Mouse (Mus musculus): ENCODE measurements around the gene Kif26b. TPM values are rescaled to one million over a fixed set of nuclear protein-coding genes. Genes with fewer than 3 reads are reported as not detected.

Gene Kif26b
- polyA plus RNA-seq, 1 experiment from 2014 or later: 5.1 TPM

GRCm38 (mm10) chr1:178677160-178677559 is 148.2 kb downstream of the Kif26b start:
- Histone ChIP-seq H3K4me1 (ENCODE audit: control insufficient read depth, insufficient read depth, low read length) (peaks cover 36% of the 10 kb centered on the region), H3K27ac (ENCODE audit: low read length) (no peak overlapping the region), H3K27me3 (ENCODE audit: control insufficient read depth, insufficient read depth, low read length) (no peaks in the 10 kb centered on the region), H3K36me3 (ENCODE audit: control insufficient read depth, insufficient read depth) (no peaks in the 10 kb centered on the region), H3K9me3 (replicated peaks; ENCODE audit: control insufficient read depth, low read length) (no peaks in the 10 kb centered on the region), H3K4me3 (ENCODE audit: low read length) (no peak overlapping the region), H3K9ac (ENCODE audit: low read length) (no peak overlapping the region), H3K4me2 (ENCODE audit: low read depth, low read length) (no peak overlapping the region)
- ATAC-seq (replicated peaks; ENCODE audit: extremely low read depth, insufficient read depth, low FRiP score): no peak
- 65% methylated on average over 12 of the region's 12 CpGs for WGBS

GRCm38 (mm10) chr1:178677630-178678221 is 148.8 kb downstream of the Kif26b start:
- H3K36me3 ChIP-seq (ENCODE audit: control insufficient read depth, insufficient read depth): no peaks in the 10 kb centered on the region
- ATAC-seq (replicated peaks; ENCODE audit: extremely low read depth, insufficient read depth, low FRiP score): no peak
- H3K9me3 ChIP-seq (replicated peaks; ENCODE audit: control insufficient read depth, low read length): no peaks in the 10 kb centered on the region
- 59% methylated on average over 4 of the region's 4 CpGs for WGBS
- H3K4me3 ChIP-seq (ENCODE audit: low read length): no peak overlapping the region
- H3K27ac ChIP-seq (ENCODE audit: low read length): no peak overlapping the region
- H3K4me1 ChIP-seq (ENCODE audit: control insufficient read depth, insufficient read depth, low read length): peaks cover 34% of the 10 kb centered on the region
- H3K27me3 ChIP-seq (ENCODE audit: control insufficient read depth, insufficient read depth, low read length): no peaks in the 10 kb centered on the region
- H3K9ac ChIP-seq (ENCODE audit: low read length): no peak overlapping the region
- no peak overlapping the region for H3K4me2 ChIP-seq (ENCODE audit: low read depth, low read length)

- H3K4me3 ChIP-seq (ENCODE audit: low read length): no peak overlapping the region
- no peaks in the 10 kb centered on the region for H3K36me3 ChIP-seq (ENCODE audit: control insufficient read depth, insufficient read depth)
- WGBS: 56% methylated on average over 10 of the region's 10 CpGs
- H3K4me2 ChIP-seq (ENCODE audit: low read depth, low read length): no peak overlapping the region
- H3K9ac ChIP-seq (ENCODE audit: low read length): no peak overlapping the region
- 0 out of 2 replicates have a peak, but pooled peaks cover 5% of the 10 kb centered on the region for H3K4me1 ChIP-seq (ENCODE audit: control insufficient read depth, insufficient read depth, low read length)
- H3K9me3 ChIP-seq (replicated peaks; ENCODE audit: control insufficient read depth, low read length): no peaks in the 10 kb centered on the region
- H3K27ac ChIP-seq (ENCODE audit: low read length): no peak overlapping the region
- H3K27me3 ChIP-seq (ENCODE audit: control insufficient read depth, insufficient read depth, low read length): no peaks in the 10 kb centered on the region
- ATAC-seq (replicated peaks; ENCODE audit: extremely low read depth, insufficient read depth, low FRiP score): no peak
Measured at GRCm38 (mm10) chr1:178683631-178684030, 154.7 kb downstream of the Kif26b start.

GRCm38 (mm10) chr1:178684991-178685680 is 156.2 kb downstream of the Kif26b start:
- no peaks in the 10 kb centered on the region for H3K9me3 ChIP-seq (replicated peaks; ENCODE audit: control insufficient read depth, low read length)
- 64% methylated on average over 8 of the region's 8 CpGs for WGBS
- H3K27ac ChIP-seq (ENCODE audit: low read length): no peak overlapping the region
- H3K9ac ChIP-seq (ENCODE audit: low read length): no peak overlapping the region
- no peaks in the 10 kb centered on the region for H3K36me3 ChIP-seq (ENCODE audit: control insufficient read depth, insufficient read depth)
- 0 out of 2 replicates have a peak, but pooled peaks cover 5% of the 10 kb centered on the region for H3K4me1 ChIP-seq (ENCODE audit: control insufficient read depth, insufficient read depth, low read length)
- ATAC-seq (replicated peaks; ENCODE audit: extremely low read depth, insufficient read depth, low FRiP score): no peak
- H3K4me3 ChIP-seq (ENCODE audit: low read length): no peak overlapping the region
- H3K4me2 ChIP-seq (ENCODE audit: low read depth, low read length): no peak overlapping the region
- H3K27me3 ChIP-seq (ENCODE audit: control insufficient read depth, insufficient read depth, low read length): no peaks in the 10 kb centered on the region

GRCm38 (mm10) chr1:178686881-178687280 is 158.0 kb downstream of the Kif26b start:
- Histone ChIP-seq H3K27me3 (ENCODE audit: control insufficient read depth, insufficient read depth, low read length) (no peaks in the 10 kb centered on the region), H3K9ac (ENCODE audit: low read length) (no peak overlapping the region), H3K4me1 (ENCODE audit: control insufficient read depth, insufficient read depth, low read length) (0 out of 2 replicates have a peak, but pooled peaks cover 5% of the 10 kb centered on the region), H3K4me2 (ENCODE audit: low read depth, low read length) (no peak overlapping the region), H3K9me3 (replicated peaks; ENCODE audit: control insufficient read depth, low read length) (no peaks in the 10 kb centered on the region), H3K36me3 (ENCODE audit: control insufficient read depth, insufficient read depth) (no peaks in the 10 kb centered on the region), H3K27ac (ENCODE audit: low read length) (no peak overlapping the region), H3K4me3 (ENCODE audit: low read length) (no peak overlapping the region)
- ATAC-seq (replicated peaks; ENCODE audit: extremely low read depth, insufficient read depth, low FRiP score): no peak

- Histone ChIP-seq H3K9me3 (replicated peaks; ENCODE audit: control insufficient read depth, low read length) (no peaks in the 10 kb centered on the region), H3K27ac (ENCODE audit: low read length) (no peak overlapping the region), H3K4me2 (ENCODE audit: low read depth, low read length) (no peak overlapping the region), H3K9ac (ENCODE audit: low read length) (no peak overlapping the region), H3K4me1 (ENCODE audit: control insufficient read depth, insufficient read depth, low read length) (0 out of 2 replicates have a peak, but pooled peaks cover 5% of the 10 kb centered on the region), H3K36me3 (ENCODE audit: control insufficient read depth, insufficient read depth) (no peaks in the 10 kb centered on the region), H3K27me3 (ENCODE audit: control insufficient read depth, insufficient read depth, low read length) (no peaks in the 10 kb centered on the region), H3K4me3 (ENCODE audit: low read length) (no peak overlapping the region)
- ATAC-seq (replicated peaks; ENCODE audit: extremely low read depth, insufficient read depth, low FRiP score): no peak
- WGBS: 51% methylated on average over 4 of the region's 4 CpGs
Measured at GRCm38 (mm10) chr1:178689512-178689911, 160.6 kb downstream of the Kif26b start.

- no peaks in the 10 kb centered on the region for H3K36me3 ChIP-seq (ENCODE audit: control insufficient read depth, insufficient read depth)
Measured at GRCm38 (mm10) chr1:178691679-178692078, 162.8 kb downstream of the Kif26b start.

GRCm38 (mm10) chr1:178700102-178700501 is 171.2 kb downstream of the Kif26b start:
- Histone ChIP-seq H3K27ac (ENCODE audit: low read length) (no peak overlapping the region), H3K36me3 (ENCODE audit: control insufficient read depth, insufficient read depth) (no peaks in the 10 kb centered on the region), H3K9me3 (replicated peaks; ENCODE audit: control insufficient read depth, low read length) (no peaks in the 10 kb centered on the region), H3K9ac (ENCODE audit: low read length) (no peak overlapping the region), H3K4me3 (ENCODE audit: low read length) (no peak overlapping the region), H3K4me1 (ENCODE audit: control insufficient read depth, insufficient read depth, low read length) (no peaks in the 10 kb centered on the region), H3K4me2 (ENCODE audit: low read depth, low read length) (no peak overlapping the region), H3K27me3 (ENCODE audit: control insufficient read depth, insufficient read depth, low read length) (no peaks in the 10 kb centered on the region)
- WGBS: 70% methylated on average over 4 of the region's 4 CpGs
- no peak for ATAC-seq (replicated peaks; ENCODE audit: extremely low read depth, insufficient read depth, low FRiP score)

More at GRCm38 (mm10) chr1:178691679-178692078, 162.8 kb downstream of the Kif26b start:
- Histone ChIP-seq H3K4me3 (ENCODE audit: low read length) (no peak overlapping the region), H3K27ac (ENCODE audit: low read length) (no peak overlapping the region), H3K4me2 (ENCODE audit: low read depth, low read length) (no peak overlapping the region), H3K9me3 (replicated peaks; ENCODE audit: control insufficient read depth, low read length) (no peaks in the 10 kb centered on the region), H3K27me3 (ENCODE audit: control insufficient read depth, insufficient read depth, low read length) (no peaks in the 10 kb centered on the region), H3K4me1 (ENCODE audit: control insufficient read depth, insufficient read depth, low read length) (0 out of 2 replicates have a peak, but pooled peaks cover 3% of the 10 kb centered on the region), H3K9ac (ENCODE audit: low read length) (no peak overlapping the region)
- no peak for ATAC-seq (replicated peaks; ENCODE audit: extremely low read depth, insufficient read depth, low FRiP score)
- WGBS: 89% methylated on average over 3 of the region's 3 CpGs

GRCm38 (mm10) chr1:178703496-178703895 is 174.6 kb downstream of the Kif26b start:
- Histone ChIP-seq H3K4me1 (ENCODE audit: control insufficient read depth, insufficient read depth, low read length) (no peaks in the 10 kb centered on the region), H3K36me3 (ENCODE audit: control insufficient read depth, insufficient read depth) (no peaks in the 10 kb centered on the region), H3K9ac (ENCODE audit: low read length) (no peak overlapping the region), H3K9me3 (replicated peaks; ENCODE audit: control insufficient read depth, low read length) (no peaks in the 10 kb centered on the region), H3K27me3 (ENCODE audit: control insufficient read depth, insufficient read depth, low read length) (no peaks in the 10 kb centered on the region), H3K27ac (ENCODE audit: low read length) (no peak overlapping the region), H3K4me2 (ENCODE audit: low read depth, low read length) (no peak overlapping the region), H3K4me3 (ENCODE audit: low read length) (no peak overlapping the region)
- 66% methylated on average over 8 of the region's 8 CpGs for WGBS
- ATAC-seq (replicated peaks; ENCODE audit: extremely low read depth, insufficient read depth, low FRiP score): no peak

All from heart, embryonic 16.5 days (tissue).